Mouse (Mus musculus) right cerebral cortex, postnatal 4 days (tissue): ENCODE measurements around the gene Fam129b.
"Not testable (repeated sequence)": the region's sequence is repeated elsewhere in the genome, so short reads cannot be mapped to it uniquely, and the experiment has no call there.

Experiments
- DNase-seq: peaks from one replicate; pipeline ENCODE4 v3.0.0-alpha.2; 2022

The Fam129b gene

DNA sequence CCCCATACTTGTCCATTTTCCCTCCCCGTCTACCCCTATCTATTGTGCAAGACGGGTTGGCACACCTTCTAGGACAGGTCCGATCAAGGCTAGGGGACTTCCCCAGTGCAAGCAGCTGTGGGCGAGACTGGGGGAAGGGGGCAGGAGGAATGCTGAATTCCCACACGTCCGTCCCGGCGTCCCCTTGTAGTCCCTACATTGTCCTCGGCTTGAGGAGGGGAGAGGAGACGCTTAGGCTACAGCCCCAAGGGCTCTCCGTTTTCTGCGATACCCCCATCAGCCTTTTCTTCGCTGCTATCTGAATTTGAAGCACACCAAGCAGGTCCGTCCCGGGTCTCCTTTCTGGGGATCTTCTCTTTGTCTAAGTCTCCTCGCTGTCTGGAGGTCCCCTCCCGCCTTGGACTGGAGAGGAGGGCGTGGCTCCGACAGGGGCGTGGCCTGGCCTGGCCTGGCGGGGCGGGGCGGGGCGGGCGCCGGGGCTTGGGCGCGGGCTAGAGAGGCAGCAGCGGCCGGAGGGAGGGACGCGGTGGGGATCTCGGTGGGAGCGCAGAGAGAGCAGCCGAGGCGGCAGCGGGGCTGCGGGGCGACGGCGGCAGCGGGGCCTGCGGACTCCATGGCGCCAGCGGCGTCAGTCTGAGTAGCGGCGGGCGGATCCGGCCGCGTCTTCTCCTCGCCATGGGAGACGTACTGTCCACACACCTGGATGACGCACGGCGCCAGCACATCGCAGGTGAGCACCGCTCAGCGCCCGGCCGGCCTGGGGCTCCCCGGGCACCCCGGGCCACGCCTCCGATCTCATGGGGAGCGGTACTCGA, at the start of gene Fam129b:
Gene Fam129b (plus strand): TSS at position 440 of the 815 bp plus-strand sequence.
- DNase-seq = peak; percentile 82

DNA sequence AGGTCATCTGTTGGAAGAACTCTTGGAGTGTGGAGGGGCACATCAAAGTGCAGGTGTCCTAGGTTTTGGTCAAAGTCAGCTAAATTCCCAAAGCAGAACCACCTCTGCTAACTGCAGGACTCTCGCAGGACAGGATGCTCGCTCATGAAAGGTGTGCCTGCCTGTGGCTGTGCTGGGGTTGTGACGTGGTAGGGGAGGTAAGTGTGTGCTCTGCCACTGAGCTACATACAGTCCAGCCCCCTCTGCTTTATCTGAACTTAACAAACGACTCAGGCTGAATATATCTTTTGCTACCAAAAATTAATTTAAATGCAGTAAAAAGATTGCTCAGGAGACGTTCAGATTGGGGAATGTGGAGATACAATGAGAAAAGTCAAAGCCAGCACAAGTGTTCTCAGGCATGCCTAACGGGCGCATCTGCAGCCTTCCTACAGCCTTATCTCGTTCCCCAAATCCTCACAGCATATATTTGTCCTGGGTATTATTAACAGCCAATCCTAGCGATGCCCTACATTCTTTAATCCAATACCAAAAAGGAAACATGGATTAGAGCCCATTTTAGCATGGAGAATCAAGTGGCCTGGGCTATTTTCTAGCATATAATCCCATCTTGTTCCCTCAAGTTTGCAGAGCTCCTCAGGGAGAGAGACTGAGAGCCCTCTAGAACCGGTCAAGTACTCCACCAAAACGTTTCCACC, 46.8 kb upstream of the Fam129b start:
- no peak for DNase-seq

GRCm38 (mm10) chr2:32834496-32834895, 41.4 kb upstream of the Fam129b start:
- DNase-seq = no peak

DNA sequence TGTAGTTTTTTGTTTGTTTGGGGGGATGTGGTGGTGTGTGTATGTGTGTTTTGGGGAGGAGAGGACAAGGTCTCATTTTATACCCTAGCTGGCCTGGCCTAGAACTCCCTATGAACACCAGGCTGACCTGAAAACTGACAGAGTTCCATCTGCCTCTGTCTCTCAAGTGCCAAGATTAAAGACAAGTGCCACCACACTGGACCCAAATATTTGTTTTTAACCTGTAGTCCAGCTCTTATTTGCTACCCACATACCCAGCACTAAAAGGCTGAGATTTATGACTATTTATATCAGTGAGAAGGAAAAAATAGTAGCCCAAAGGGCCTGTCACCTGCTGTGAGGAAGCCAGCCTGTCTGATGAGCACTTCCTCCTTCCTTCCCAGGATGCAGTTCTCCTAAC, 40.3 kb upstream of the Fam129b start:
- DNase-seq = no peak

GRCm38 (mm10) chr2:32838147-32838884, 37.6 kb upstream of the Fam129b start:
- DNase-seq = no peak

DNA sequence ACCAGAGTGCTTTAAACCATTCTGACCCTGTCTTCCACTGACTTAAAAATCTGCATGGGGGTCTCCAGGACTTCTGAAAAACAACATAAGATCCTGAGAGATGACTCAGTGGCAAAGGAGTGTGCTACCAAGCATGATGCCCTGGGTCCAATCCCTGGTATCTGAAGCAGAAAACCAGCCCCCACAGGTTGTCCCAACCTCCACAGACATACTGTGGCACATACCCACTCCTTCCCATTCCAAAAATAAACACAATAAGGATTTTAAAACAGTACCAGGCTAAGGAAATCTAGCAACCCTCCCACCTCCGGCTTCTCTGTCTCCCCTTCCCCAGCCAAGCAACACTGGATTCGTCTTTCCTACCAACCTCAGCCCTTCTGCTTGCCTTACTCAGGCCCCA, 36.7 kb upstream of the Fam129b start:
- DNase-seq = no peak

DNA sequence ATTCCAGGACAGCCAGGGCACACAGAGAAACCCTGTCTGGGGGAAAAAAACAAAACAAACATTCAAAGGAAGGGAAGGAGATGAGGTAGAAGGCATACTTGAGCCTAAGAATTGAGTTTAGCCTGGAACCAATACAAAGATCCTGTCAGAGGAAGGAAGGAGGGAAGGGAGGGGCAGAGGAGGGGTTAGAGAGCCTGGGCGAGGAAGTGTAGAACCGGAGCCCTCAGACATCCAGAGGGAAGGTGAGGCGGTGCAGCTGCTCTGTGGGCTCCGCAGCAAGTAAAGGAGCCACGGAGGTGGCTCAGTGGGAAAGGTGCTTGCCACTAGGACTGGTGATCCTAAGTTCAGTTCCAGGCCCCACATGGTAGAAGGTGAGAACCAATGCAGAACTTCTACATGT, 34.8 kb upstream of the Fam129b start:
- DNase-seq = no peak

DNA sequence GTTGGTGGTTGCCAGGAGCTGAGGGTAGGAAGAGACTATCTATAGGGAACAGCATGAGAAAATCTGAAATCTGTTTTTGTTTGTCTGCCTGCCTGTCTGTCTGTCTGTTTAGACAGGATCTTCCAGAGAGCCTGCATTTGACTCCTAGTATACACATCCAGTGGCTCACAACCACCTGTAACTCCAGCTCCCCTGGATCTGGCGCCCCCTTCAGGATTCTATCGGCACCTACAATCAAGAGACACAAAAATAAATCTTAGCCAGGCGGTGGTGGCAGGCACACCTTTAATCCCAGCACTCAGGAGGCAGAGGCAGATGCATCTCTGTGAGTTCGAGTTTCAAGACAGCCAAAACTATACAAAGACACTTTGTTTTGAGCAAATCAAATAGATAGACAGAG, 33.4 kb upstream of the Fam129b start:
- DNase-seq = no peak

DNA sequence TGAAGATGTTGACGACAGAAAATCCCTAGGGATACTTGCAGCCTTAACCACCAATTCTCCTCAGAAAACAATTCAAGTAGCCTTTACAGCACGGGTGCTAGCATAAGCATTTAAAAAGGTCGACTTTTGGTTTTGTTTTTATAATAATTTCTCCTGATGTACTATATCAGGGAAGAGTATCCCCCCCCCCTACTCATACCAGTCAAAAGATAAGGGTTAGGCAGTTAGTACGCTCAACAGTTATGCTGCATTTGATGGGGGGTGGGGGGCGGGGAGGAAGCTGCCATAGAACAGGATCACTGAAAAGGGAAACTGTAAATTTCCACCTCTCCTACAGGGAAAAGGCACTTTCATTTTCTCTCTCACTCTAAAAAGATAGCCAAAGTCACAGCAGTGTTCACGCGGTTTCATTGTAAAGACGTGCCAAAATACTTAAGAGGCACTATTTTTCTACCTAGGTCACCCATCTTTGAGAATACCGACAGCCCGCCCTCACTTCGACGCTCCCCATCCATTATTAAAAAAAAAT, 30.3 kb upstream of the Fam129b start:
- no peak for DNase-seq

GRCm38 (mm10) chr2:32846101-32846804, 29.7 kb upstream of the Fam129b start:
- peak; percentile 75 for DNase-seq

DNA sequence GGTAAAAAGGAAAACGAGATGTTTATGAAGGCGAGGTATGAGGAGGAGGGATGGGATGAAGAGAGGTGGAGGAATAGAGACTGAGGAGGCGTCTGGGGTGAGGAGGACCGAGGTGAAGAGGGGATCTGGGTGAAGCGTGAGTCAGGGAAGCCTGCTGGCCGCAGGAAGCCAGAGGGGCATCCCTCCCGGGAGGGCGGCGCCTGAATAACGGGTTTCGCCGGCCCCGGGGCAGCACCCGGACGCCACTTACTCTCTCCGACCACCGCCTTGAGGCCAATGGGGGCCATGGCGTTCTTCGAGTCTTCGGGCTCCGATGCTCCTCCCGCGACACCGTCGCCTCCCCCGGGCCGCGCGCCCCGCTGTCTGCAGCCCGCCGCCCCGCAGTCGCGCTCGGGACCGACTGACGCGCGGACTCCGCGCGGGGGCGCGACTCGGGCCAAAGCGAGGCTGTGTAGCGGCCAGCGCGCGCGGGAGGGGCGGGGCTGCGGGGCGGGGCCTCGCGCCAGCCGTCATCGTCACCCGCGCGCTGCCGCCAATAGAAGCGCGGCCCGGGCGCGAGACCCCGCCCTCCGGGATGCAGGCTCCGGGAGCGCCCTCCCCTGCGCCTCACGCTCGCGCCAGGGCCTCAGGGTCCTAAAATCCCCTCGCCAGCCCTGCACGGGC, 29.0 kb upstream of the Fam129b start, which contains the start of gene Stxbp1:
Gene Stxbp1 (minus strand): TSS at position 441 of the 663 bp plus-strand sequence.
- DNase-seq = peak; percentile 94

- no peak for DNase-seq
Measured at GRCm38 (mm10) chr2:32847468-32847821, 28.5 kb upstream of the Fam129b start.

DNA sequence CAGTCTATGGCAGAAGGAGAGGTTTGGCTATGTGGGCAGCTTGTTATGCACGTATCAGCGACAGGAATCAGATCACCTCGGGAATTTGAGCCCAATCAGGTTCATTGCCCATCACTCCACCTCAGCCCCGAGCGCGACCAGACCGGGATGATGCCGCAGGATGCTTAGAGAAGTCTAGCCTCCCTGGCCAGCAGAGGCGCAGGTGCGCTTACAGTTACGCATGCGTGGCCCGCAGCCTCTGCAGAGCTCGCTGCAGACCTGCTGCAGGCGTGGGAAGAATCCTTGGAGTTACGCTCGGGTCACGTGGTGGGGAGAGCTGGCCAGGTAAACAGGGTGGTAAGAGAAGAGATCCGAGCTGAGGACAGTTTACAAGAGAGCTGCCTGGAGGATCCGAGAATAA, 23.8 kb upstream of the Fam129b start:
- DNase-seq = peak; percentile 57

DNA sequence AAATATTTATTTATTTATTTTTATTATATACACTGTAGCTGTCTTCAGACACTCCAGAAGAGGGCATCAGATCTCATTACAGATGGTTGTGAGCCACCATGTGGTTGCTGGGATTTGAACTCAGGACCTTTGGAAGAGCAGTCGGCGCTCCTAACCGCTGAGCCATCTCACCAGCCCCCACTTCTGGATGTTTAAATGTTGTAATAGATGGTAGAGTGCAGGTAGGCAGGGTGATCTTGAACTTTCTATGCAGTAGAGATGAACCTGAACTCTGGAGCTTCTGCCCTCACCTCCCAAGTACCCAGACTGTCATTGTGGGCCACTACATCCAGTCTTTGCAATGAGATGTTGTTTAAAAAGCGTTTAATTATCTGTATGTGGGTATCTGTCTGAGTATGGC, 22.2 kb upstream of the Fam129b start:
- DNase-seq = not testable (repeated sequence)

GRCm38 (mm10) chr2:32854206-32854605, 21.7 kb upstream of the Fam129b start:
- peak; percentile 97 for DNase-seq

DNA sequence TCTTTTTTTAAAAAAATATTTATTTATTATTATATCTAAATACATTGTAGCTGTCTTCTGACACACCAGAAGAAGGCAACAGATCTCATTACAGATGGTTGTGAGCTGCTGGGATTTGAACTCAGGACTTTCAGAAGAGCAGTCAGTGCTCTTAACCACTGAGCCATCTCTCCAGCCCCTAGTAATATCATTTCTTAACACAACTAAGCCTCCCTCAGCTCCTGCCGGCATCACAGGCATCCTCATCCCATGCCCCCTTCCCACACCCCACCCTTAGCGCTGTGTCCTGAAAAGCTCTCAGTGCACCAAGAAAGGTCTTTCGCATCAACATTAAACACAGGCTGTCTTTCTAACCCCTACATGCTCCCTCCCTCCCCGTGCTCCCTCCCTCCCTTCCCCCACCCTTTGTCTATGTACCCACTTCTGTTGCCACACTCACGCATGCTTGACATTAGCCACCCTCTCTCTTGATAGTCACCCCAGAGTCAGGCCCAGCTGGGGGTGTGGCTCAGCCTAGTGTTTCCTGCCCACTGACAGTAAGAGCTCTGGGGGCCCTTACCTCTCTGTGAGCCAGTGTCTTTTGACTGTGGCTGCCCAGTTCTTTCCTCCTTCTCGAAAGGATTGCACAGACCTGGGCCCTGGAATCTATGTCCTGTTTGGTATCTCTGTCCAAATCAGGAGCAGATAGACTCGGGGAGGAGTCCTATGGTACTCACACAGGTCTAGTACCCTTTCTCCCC, 20.7 kb upstream of the Fam129b start:
- no peak for DNase-seq

GRCm38 (mm10) chr2:32855790-32856465, 20.0 kb upstream of the Fam129b start:
- DNase-seq = no peak

DNA sequence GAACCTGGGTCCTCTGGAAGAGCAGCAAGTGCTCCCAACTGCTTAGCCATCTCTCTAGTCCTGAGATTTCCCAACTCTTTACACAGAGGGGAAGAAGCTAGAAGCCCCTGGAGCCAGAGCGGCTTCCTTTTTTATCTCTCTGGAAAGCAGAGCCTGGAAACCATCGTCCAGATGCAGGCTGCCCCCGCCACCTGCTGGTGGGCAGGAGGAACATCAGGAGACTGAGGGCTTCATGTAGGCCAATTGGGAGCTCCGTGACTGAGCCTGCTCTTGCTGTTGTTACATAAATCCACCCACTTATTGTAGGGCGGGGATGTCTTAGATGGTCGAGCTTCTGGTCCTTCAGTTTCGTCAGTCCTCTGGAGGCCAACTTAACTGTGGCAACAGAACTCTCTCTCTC, 18.3 kb upstream of the Fam129b start:
- DNase-seq = peak; percentile 76

DNA sequence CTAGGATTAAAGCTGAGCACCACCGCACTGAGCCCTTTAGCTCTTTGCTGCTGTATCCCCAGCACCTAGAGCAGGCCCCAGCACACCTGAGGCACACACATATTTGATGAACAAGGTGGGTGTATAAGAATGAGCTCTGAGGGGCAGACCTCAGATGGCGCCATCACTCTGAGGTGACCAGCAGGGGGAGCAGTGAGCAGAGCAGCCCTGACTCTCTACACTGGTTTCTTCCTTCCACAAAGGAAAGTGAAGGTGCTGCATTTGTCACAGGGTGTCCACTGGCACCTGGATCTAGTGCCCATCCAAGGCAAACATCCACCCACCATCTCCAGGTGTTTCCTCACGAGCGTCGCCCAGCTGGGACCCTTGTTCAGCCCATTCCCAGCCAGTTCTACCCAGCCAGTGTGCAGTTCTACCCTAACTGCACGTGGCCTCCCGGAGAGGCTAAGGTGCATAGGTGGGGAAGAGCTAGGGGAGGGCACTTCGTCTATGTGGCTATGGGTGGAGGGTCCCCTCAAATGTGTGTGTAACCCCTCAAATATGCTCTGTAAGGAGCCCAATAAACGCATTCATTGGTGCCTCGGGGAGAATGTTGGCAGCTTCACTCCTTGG, 16.8 kb upstream of the Fam129b start:
- DNase-seq = peak; percentile 74

DNA sequence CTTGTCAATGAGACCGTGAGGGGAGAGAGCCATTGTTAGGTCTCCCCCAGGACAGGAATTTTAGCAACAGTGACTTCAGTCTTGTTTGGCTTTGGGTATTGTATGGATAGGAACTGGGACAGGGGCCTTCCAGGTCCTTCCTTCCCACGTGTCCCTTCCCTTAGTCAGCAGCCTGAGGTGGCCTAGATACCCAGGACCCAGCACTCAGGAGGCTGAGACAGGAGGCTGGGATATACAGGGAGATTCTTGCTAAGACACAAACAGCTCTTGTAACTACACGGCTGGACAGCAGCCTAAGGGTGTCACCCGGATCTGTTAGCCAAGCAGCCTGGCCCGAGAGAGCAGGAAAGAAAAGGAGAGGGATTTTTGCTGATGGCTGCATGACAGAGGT, 16.3 kb upstream of the Fam129b start:
- no peak for DNase-seq
